Mouse (Mus musculus): ENCODE results near the gene Otud5.

- TF ChIP-seq CTCF (IDR thresholded peaks at IDR 0.05; ENCODE audit: low read depth, low read length) (no peak), POLR2A (IDR thresholded peaks at IDR 0.05; ENCODE audit: extremely low read depth, insufficient read depth, low read length) (no peak)
Observed at GRCm38 (mm10) chrX:7904441-7904840, 63.3 kb downstream of the Otud5 start.
